Mouse (Mus musculus) embryonic facial prominence, embryonic 11.5 days (tissue): ENCODE measurements at regions not wholly inside any gene's neighbourhood (a gene's known extent, or its start where the extent isn't known, plus 50 kb on each side); places are given as distances from the start of the nearest gene placed in this dataset.

Experiments
- ATAC-seq: fragments of 200-750 bp; cut with Nextera tagmentation; replicated peaks from 2 replicates; pipeline ENCODE4 v1.8.0; 2017; ENCODE audit warnings: low read depth; ENCODE audit not compliant: insufficient number of reproducible peaks, low FRiP score, low TSS enrichment
- DNase-seq: peaks from one replicate; pipeline ENCODE4 v3.0.0-alpha.2; 2015; ENCODE audit warnings: low spot score
- H3K27ac ChIP-seq: fragments of 300-500 bp; sonication (generic); replicated peaks from 2 replicates; pipeline ENCODE4 v1.5.1; 2014; ENCODE audit warnings: mild to moderate bottlenecking, low read depth, low read length, control low read depth
- H3K27me3 ChIP-seq: fragments of 300-500 bp; sonication (generic); 2 replicates; pipeline ENCODE4 v1.6.1; 2014; ENCODE audit warnings: mild to moderate bottlenecking, low read length, moderate library complexity, mixed read lengths; ENCODE audit not compliant: control insufficient read depth, insufficient read depth
- H3K36me3 ChIP-seq: fragments of 300-500 bp; sonication (generic); replicated peaks from 2 replicates; pipeline ENCODE4 v1.6.1; 2014; ENCODE audit warnings: low read depth, mild to moderate bottlenecking, low read length, moderate library complexity, mixed read lengths; ENCODE audit not compliant: control insufficient read depth, insufficient read depth
- H3K4me1 ChIP-seq: fragments of 300-500 bp; sonication (generic); 2 replicates; pipeline ENCODE4 v1.6.1; 2014; ENCODE audit warnings: low read length, mixed read lengths; ENCODE audit not compliant: control insufficient read depth, insufficient read depth
- H3K4me2 ChIP-seq: fragments of 300-500 bp; sonication (generic); 2 replicates; pipeline ENCODE4 v1.6.1; 2014; ENCODE audit warnings: low read depth, mild to moderate bottlenecking, control low read depth, low read length, moderate library complexity
- H3K4me3 ChIP-seq: fragments of 300-500 bp; sonication (generic); 2 replicates; pipeline ENCODE4 v1.5.1; 2014; ENCODE audit warnings: low read depth, low read length, control low read depth
- H3K9ac ChIP-seq: fragments of 300-500 bp; sonication (generic); replicated peaks from 2 replicates; pipeline ENCODE4 v1.6.1; 2014; ENCODE audit warnings: mild to moderate bottlenecking, control low read depth, low read length
- H3K9me3 ChIP-seq: fragments of 300-500 bp; sonication (generic); replicated peaks from 2 replicates; pipeline ENCODE4 v1.6.1; 2016; ENCODE audit warnings: mild to moderate bottlenecking, low read length, inconsistent platforms, mixed read lengths; ENCODE audit not compliant: control insufficient read depth
- WGBS: fragments of 180-500 bp; shearing (Covaris S2); extraction: QIAGEN DNeasy Blood & Tissue Kit; methylation state at CpG from one replicate; pipeline ENCODE4 v1.1.7; 2014; 5-methylcytosine and 5-hydroxymethylcytosine counted together

DNA sequence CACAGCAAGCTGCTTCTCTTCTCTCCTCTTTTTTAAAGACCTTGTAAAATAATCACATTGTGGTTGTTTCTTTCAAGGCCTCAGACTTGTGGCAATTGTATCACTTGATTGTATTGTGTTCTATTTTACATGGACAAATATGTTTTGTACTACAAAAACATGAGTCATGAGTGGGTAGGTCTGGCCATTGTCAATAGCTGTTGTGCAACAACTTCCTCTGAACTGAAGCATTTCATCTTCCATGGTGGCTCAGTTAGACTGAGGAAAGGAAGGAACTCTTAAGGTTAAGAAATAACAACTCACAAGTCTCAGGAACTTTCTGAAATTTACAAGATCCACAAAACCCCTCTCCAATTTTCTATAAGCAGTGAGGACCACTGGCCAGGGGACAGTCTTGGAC lies 165.3 kb downstream of the Cdca7 start:
- Histone ChIP-seq H3K9ac (no peak overlapping the region), H3K36me3 (no peaks in the 10 kb centered on the region), H3K4me3 (no peak overlapping the region), H3K4me1 (no peaks in the 10 kb centered on the region), H3K4me2 (no peak overlapping the region), H3K27ac (no peak overlapping the region), H3K9me3 (no peaks in the 10 kb centered on the region), H3K27me3 (no peaks in the 10 kb centered on the region)
- DNase-seq (no peak), ATAC-seq (no peak)

DNA sequence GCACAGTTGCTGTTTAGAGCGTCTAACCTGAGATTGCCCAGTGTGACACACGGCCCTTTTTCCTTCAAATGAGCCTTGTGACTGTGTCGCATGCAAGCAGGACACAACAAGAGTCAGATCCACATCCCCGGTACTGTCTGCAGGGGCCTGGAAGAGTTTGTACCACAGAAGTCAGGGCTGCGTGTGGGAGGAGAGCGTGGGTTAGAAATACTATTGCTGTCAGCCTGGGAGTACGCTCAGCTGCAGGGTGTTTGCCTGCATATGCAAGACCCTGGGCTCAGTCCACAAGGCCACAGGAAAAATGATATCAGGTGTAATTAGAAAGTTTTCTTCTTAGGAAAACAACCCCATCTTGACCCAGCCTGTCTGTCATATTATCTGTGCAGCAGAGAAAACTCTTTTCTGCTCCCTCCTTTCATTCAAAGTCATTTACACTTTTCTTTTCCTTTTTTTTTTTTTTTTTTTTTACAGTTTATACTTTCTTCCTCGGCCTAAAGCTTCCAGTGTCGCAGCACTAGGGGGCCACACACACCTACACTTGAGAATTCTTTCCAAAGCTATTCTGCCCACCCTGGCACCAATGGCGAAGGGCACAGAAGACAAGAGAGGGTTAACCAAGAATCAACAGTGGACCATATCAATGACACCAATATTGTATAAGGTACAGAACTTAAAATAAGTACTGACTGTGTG lies 168.3 kb downstream of the Cdca7 start:
- Histone ChIP-seq H3K27ac (no peak overlapping the region), H3K9me3 (no peaks in the 10 kb centered on the region), H3K4me3 (no peak overlapping the region), H3K27me3 (no peaks in the 10 kb centered on the region), H3K9ac (no peak overlapping the region), H3K36me3 (no peaks in the 10 kb centered on the region), H3K4me1 (no peaks in the 10 kb centered on the region), H3K4me2 (no peak overlapping the region)
- 81% methylated on average over 10 of the region's 10 CpGs for WGBS
- DNase-seq, result no peak
- ATAC-seq, result no peak

DNA sequence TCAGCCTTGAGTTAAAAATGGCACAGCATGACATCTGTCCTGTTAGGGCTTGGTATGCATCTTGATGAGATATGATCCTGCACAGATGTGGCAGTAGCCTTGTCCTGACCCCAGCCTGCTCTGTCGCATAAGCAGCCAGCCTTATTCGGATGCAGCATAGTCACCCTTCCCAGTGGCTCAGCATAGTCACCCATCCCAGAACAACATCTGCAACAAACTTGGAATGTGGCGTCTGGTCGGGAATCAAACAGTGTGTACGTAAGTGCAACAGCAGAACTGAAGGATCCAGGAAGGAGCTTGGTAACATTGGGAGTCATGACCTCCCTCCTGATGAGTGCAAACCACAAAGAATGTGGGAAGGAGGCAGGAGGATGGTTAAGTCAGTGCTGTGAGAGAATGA lies 171.7 kb downstream of the Cdca7 start:
- no peak overlapping the region for H3K4me3 ChIP-seq

GRCm38 (mm10) chr2:72648294-72648693 lies 172.3 kb downstream of the Cdca7 start:
- ATAC-seq (no peak), DNase-seq (no peak)
- H3K27ac ChIP-seq, result no peak overlapping the region
- no peak overlapping the region for H3K4me2 ChIP-seq
- 58% methylated on average over 5 of the region's 5 CpGs for WGBS
- H3K4me3 ChIP-seq, result no peak overlapping the region
- H3K36me3 ChIP-seq, result no peaks in the 10 kb centered on the region
- H3K9ac ChIP-seq, result no peak overlapping the region
- no peaks in the 10 kb centered on the region for H3K9me3 ChIP-seq
- no peaks in the 10 kb centered on the region for H3K27me3 ChIP-seq
- H3K4me1 ChIP-seq, result no peaks in the 10 kb centered on the region

More for the DNA sequence above, 171.7 kb downstream of the Cdca7 start:
- Histone ChIP-seq H3K27me3 (no peaks in the 10 kb centered on the region), H3K9ac (no peak overlapping the region), H3K4me1 (no peaks in the 10 kb centered on the region), H3K9me3 (no peaks in the 10 kb centered on the region), H3K4me2 (no peak overlapping the region), H3K27ac (no peak overlapping the region), H3K36me3 (no peaks in the 10 kb centered on the region)
- 58% methylated on average over 5 of the region's 5 CpGs for WGBS
- ATAC-seq, result no peak
- DNase-seq, result no peak

DNA sequence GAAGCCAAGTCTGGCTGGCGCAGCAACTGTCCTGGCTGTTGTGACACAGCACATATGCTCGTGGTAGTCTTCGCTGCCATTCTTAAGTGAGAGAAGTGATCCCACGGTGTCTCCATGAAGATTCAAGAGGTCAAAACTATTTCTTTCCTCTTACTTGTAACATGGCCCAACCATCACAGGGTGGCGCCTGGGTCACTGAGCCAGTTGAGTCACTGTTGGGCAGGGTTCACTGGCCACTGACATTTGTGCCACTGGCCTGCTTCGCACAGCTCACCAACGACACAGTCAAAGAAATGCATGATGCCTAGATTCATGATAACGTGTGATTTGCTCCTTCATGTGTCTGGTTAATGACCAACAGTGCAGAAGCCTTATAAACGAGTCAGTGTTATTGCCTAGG lies 179.9 kb downstream of the Cdca7 start:
- no peak overlapping the region for H3K9ac ChIP-seq
- 73% methylated on average over 9 of the region's 9 CpGs for WGBS

DNA sequence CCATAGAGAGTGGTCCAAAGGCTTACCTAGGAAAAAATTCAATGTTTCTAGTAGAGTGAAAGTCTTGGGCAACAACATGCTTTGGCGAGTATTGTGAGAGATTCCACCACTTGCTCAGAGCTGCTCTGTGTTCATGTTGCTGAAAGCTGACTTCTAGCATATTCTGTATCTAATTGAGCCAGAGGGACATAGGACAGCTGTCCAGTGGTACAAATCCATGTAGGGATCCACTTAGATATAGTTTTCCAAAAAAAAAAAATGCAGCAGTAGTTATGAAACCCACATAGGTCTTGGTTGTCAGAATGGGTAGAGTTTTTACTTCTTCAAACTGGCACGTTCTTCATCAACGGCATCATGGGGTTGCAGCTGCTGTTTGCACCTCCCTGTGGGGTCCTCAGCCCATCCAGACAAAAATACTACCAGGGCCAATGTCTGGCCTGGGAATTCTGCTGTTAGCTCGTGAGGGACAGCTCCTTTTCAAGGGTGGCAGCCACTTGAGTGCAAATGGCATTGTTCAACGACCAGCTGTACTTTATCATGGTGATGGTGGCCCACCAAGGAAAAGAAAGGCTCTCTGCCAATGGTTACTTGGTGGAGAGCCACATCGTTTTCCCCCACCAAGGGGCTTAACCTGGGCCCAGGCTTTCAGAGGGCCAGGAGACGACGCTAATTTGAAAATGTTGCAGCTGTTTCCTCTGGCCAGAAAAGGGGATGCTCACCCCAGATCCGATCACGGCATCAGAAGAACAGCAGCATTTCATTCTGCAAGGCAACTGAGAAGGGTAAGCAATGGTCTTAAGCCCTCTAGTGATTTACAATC lies 181.4 kb downstream of the Cdca7 start:
- no peak for DNase-seq
- H3K4me3 ChIP-seq, result no peak overlapping the region
- no peaks in the 10 kb centered on the region for H3K27me3 ChIP-seq
- 66% methylated on average over 10 of the region's 10 CpGs for WGBS
- no peaks in the 10 kb centered on the region for H3K4me1 ChIP-seq
- ATAC-seq, result no peak
- no peaks in the 10 kb centered on the region for H3K36me3 ChIP-seq
- no peak overlapping the region for H3K27ac ChIP-seq
- H3K4me2 ChIP-seq, result no peak overlapping the region
- no peak overlapping the region for H3K9ac ChIP-seq
- H3K9me3 ChIP-seq, result no peaks in the 10 kb centered on the region

More for the DNA sequence above, 179.9 kb downstream of the Cdca7 start:
- Histone ChIP-seq H3K9me3 (no peaks in the 10 kb centered on the region), H3K4me3 (no peak overlapping the region), H3K27me3 (no peaks in the 10 kb centered on the region), H3K27ac (no peak overlapping the region), H3K4me2 (no peak overlapping the region), H3K36me3 (no peaks in the 10 kb centered on the region), H3K4me1 (no peaks in the 10 kb centered on the region)
- DNase-seq (no peak), ATAC-seq (no peak)

DNA sequence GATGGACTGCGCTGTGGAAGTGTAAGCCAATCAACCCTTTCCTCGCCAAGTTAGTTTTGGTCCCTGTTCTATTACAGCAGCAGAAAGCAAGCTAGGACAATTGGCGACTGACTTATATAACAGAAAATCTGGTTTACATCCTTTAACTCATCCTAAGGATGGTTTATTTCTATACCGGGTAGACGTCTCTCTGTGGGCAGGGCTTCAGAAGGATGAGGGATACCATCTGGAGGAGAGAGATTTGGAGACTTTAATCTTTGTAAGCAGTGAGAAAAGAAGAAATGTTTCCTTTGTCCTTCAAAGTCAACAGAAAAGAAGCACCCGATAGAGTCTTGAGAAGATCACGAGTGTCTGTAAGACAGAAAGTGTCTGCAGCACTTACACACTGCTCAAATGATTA lies 186.4 kb downstream of the Cdca7 start:
- no peaks in the 10 kb centered on the region for H3K4me1 ChIP-seq
- no peak overlapping the region for H3K4me3 ChIP-seq
- H3K36me3 ChIP-seq, result no peaks in the 10 kb centered on the region
- ATAC-seq, result no peak
- no peak for DNase-seq
- 89% methylated on average over 7 of the region's 7 CpGs for WGBS
- H3K27me3 ChIP-seq, result no peaks in the 10 kb centered on the region
- H3K9me3 ChIP-seq, result no peaks in the 10 kb centered on the region
- no peak overlapping the region for H3K4me2 ChIP-seq
- no peak overlapping the region for H3K27ac ChIP-seq
- no peak overlapping the region for H3K9ac ChIP-seq

- no peak overlapping the region for H3K9ac ChIP-seq
- H3K36me3 ChIP-seq, result no peaks in the 10 kb centered on the region
- H3K9me3 ChIP-seq, result no peaks in the 10 kb centered on the region
- no peak overlapping the region for H3K27ac ChIP-seq
- H3K4me1 ChIP-seq, result no peaks in the 10 kb centered on the region
- H3K4me2 ChIP-seq, result no peak overlapping the region
- no peak for ATAC-seq
- H3K4me3 ChIP-seq, result no peak overlapping the region
- H3K27me3 ChIP-seq, result no peaks in the 10 kb centered on the region
- 60% methylated on average over 8 of the region's 8 CpGs for WGBS
- peak; percentile 14 for DNase-seq
Observed at GRCm38 (mm10) chr2:72662979-72663780, 187.2 kb downstream of the Cdca7 start.
